Comparison of ENCODE assay signal across 18 mouse cellular contexts in genomic region chr5:124159453-124159852, GRCm38 (mm10). TPM values are rescaled to one million over a fixed set of nuclear protein-coding genes. Genes with fewer than 3 reads are reported as not detected.
DNase-seq lines count a peak whose midpoint lies in the region; ATAC-seq lines count a peak whose summit lies in the region.
"Had no signal": no experiment of that assay in that cellular context is flagged by ENCODE, and none has a peak within 500 bp of the region (broad histone marks: within the 10 kb centered on the region; RNA-seq: fewer than 3 reads in every experiment).

No protein-coding gene starts in this region.

- ATAC-seq in heart, embryonic 12.5 days (ENCODE audit: insufficient number of reproducible peaks, low FRiP score): no peak
- ATAC-seq in midbrain, embryonic 12.5 days (ENCODE audit: low FRiP score, low read depth): no peak
- no peak for ATAC-seq in midbrain, embryonic 13.5 days
- ATAC-seq in intestine, embryonic 15.5 days: peak; percentile 55; the same call in 1 of the 2 replicates
- ATAC-seq in stomach, embryonic 16.5 days (ENCODE audit: insufficient read depth, low FRiP score): peak; percentile 34; the same call in 1 of the 2 replicates
- no peak for ATAC-seq in cerebellum, adult (ENCODE audit: insufficient number of reproducible peaks, low FRiP score, low TSS enrichment)

- peak overlapping the region; percentile 33; the same call in 1 of the 2 replicates for H3K9ac ChIP-seq in heart, embryonic 12.5 days
- no peak overlapping the region for H3K9ac ChIP-seq in midbrain, embryonic 12.5 days (replicated peaks)
- H3K9ac ChIP-seq in midbrain, embryonic 13.5 days (replicated peaks): no peak overlapping the region
- H3K9ac ChIP-seq in intestine, embryonic 15.5 days: peak overlapping the region; percentile 30; the same call in 1 of the 2 replicates
- peak overlapping the region; percentile 39; the same call in 1 of the 2 replicates for H3K9ac ChIP-seq in stomach, embryonic 16.5 days (ENCODE audit: low read length)
- H3K9ac ChIP-seq: neural tube, embryonic 15.5 days had no signal

- H3K9me3 ChIP-seq in heart, embryonic 12.5 days (replicated peaks): no peaks in the 10 kb centered on the region
- no peaks in the 10 kb centered on the region for H3K9me3 ChIP-seq in midbrain, embryonic 12.5 days
- H3K9me3 ChIP-seq in midbrain, embryonic 13.5 days: no peaks in the 10 kb centered on the region
- H3K9me3 ChIP-seq in intestine, embryonic 15.5 days: no peaks in the 10 kb centered on the region
- H3K9me3 ChIP-seq in stomach, embryonic 16.5 days (replicated peaks; ENCODE audit: control insufficient read depth, low read length): no peaks in the 10 kb centered on the region
- H3K9me3 ChIP-seq: G1E; hindbrain, embryonic 10.5 days; neural tube, embryonic 15.5 days had no signal

- no peak overlapping the region for H3K4me3 ChIP-seq in heart, embryonic 12.5 days
- no peak overlapping the region for H3K4me3 ChIP-seq in midbrain, embryonic 12.5 days
- no peak overlapping the region for H3K4me3 ChIP-seq in midbrain, embryonic 13.5 days (replicated peaks)
- no peak overlapping the region for H3K4me3 ChIP-seq in intestine, embryonic 15.5 days (replicated peaks)
- no peak overlapping the region for H3K4me3 ChIP-seq in stomach, embryonic 16.5 days (replicated peaks; ENCODE audit: low read length)
- H3K4me3 ChIP-seq: hindbrain, embryonic 10.5 days; neural tube, embryonic 15.5 days had no signal

- 31% methylated on average over 7 of the region's 7 CpGs for WGBS in heart, embryonic 12.5 days
- 25% methylated on average over 7 of the region's 7 CpGs for WGBS in midbrain, embryonic 12.5 days
- WGBS in midbrain, embryonic 13.5 days: 17% methylated on average over 7 of the region's 7 CpGs
- 20% methylated on average over 7 of the region's 7 CpGs for WGBS in intestine, embryonic 15.5 days
- WGBS in stomach, embryonic 16.5 days: 26% methylated on average over 7 of the region's 7 CpGs

- H3K36me3 ChIP-seq in heart, embryonic 12.5 days: no peaks in the 10 kb centered on the region
- no peaks in the 10 kb centered on the region for H3K36me3 ChIP-seq in midbrain, embryonic 12.5 days
- no peaks in the 10 kb centered on the region for H3K36me3 ChIP-seq in midbrain, embryonic 13.5 days
- no peaks in the 10 kb centered on the region for H3K36me3 ChIP-seq in intestine, embryonic 15.5 days
- no peaks in the 10 kb centered on the region for H3K36me3 ChIP-seq in stomach, embryonic 16.5 days (ENCODE audit: control insufficient read depth, insufficient read depth, low read length)
- H3K36me3 ChIP-seq: hindbrain, embryonic 10.5 days; neural tube, embryonic 15.5 days had no signal

- DNase-seq in heart, adult 8-10 months (ENCODE audit: low spot score): no peak
- DNase-seq in lung, postnatal 25 days (ENCODE audit: low spot score): no peak
- DNase-seq: adrenal gland, postnatal 25 days; cerebellum, postnatal 36 days; kidney, adult 11 months; kidney, postnatal 4 days; lung, postnatal 10 days; right cerebral cortex, postnatal 25 days had no signal

- H3K4me2 ChIP-seq in heart, embryonic 12.5 days: no peak overlapping the region; the same call in 1 of the 2 replicates
- no peak overlapping the region for H3K4me2 ChIP-seq in midbrain, embryonic 12.5 days (replicated peaks)
- H3K4me2 ChIP-seq in midbrain, embryonic 13.5 days (replicated peaks): no peak overlapping the region
- H3K4me2 ChIP-seq in intestine, embryonic 15.5 days (replicated peaks): no peak overlapping the region
- H3K4me2 ChIP-seq in stomach, embryonic 16.5 days (ENCODE audit: low read depth, low read length): no peak overlapping the region
- H3K4me2 ChIP-seq: liver, embryonic 11.5 days; neural tube, embryonic 15.5 days had no signal

- H3K27me3 ChIP-seq in heart, embryonic 12.5 days (replicated peaks): no peaks in the 10 kb centered on the region
- H3K27me3 ChIP-seq in midbrain, embryonic 12.5 days: no peaks in the 10 kb centered on the region
- no peaks in the 10 kb centered on the region for H3K27me3 ChIP-seq in midbrain, embryonic 13.5 days
- no peaks in the 10 kb centered on the region for H3K27me3 ChIP-seq in intestine, embryonic 15.5 days (replicated peaks)
- H3K27me3 ChIP-seq in stomach, embryonic 16.5 days (ENCODE audit: control insufficient read depth, insufficient read depth, low read length): no peaks in the 10 kb centered on the region
- H3K27me3 ChIP-seq: neural tube, embryonic 15.5 days had no signal

- H3K4me1 ChIP-seq in heart, embryonic 12.5 days (replicated peaks): peaks cover 68% of the 10 kb centered on the region
- H3K4me1 ChIP-seq in midbrain, embryonic 12.5 days: peaks cover 28% of the 10 kb centered on the region
- peaks cover 44% of the 10 kb centered on the region for H3K4me1 ChIP-seq in midbrain, embryonic 13.5 days (replicated peaks)
- peaks cover 32% of the 10 kb centered on the region for H3K4me1 ChIP-seq in intestine, embryonic 15.5 days (replicated peaks)
- H3K4me1 ChIP-seq in stomach, embryonic 16.5 days (ENCODE audit: control insufficient read depth, insufficient read depth, low read length): peaks cover 20% of the 10 kb centered on the region

- H3K27ac ChIP-seq in heart, embryonic 12.5 days (ENCODE audit: poor library complexity, severe bottlenecking): peak overlapping the region; percentile 22
- 0 out of 2 replicates have a peak overlapping the region, but pooled peaks have one; percentile 42 for H3K27ac ChIP-seq in midbrain, embryonic 12.5 days (replicated peaks)
- H3K27ac ChIP-seq in midbrain, embryonic 13.5 days: no peak overlapping the region
- no peak overlapping the region for H3K27ac ChIP-seq in intestine, embryonic 15.5 days
- peak overlapping the region; percentile 42; the same call in 1 of the 2 replicates for H3K27ac ChIP-seq in stomach, embryonic 16.5 days (ENCODE audit: low read length)
- H3K27ac ChIP-seq: hindbrain, embryonic 10.5 days; neural tube, embryonic 15.5 days had no signal

RNA-seq across cellular contexts. Expression of gene Arl6ip4, which starts 43.6 kb away (rescaled TPM):
- 69.7 and 78.8 TPM in 2 replicates for polyA plus RNA-seq in heart, embryonic 12.5 days (2016; fragmentation: Nextera tagmentation; extraction: Ambion mirVana)
- 10 to 100 TPM; 34.8 to 38.4 (median 37.4) TPM for total RNA-seq in heart, adult 8-10 months (2022)
- polyA plus RNA-seq in midbrain, embryonic 12.5 days (2016; fragmentation: Nextera tagmentation; extraction: Ambion mirVana): 94.8 and 98.3 TPM in 2 replicates
- polyA plus RNA-seq in midbrain, embryonic 13.5 days (2015; fragmentation: Nextera tagmentation; extraction: Ambion mirVana): 82.3 and 85.8 TPM in 2 replicates
- polyA plus RNA-seq in intestine, embryonic 15.5 days (2015; fragmentation: Nextera tagmentation; extraction: Ambion mirVana): 90.8 and 95.4 TPM in 2 replicates
- polyA plus RNA-seq in stomach, embryonic 16.5 days (2015; fragmentation: Nextera tagmentation; extraction: Ambion mirVana): 76.1 and 81.6 TPM in 2 replicates

RNA-seq across cellular contexts. Expression of gene Ogfod2, which starts 47.4 kb away (rescaled TPM):
- 16.1 and 17.0 TPM in 2 replicates for polyA plus RNA-seq in heart, embryonic 12.5 days (2016; fragmentation: Nextera tagmentation; extraction: Ambion mirVana)
- total RNA-seq in heart, adult 8-10 months (2022): 10 to 100 TPM; 14.1 to 20.7 (median 19.2) TPM
- 15.9 and 23.3 TPM in 2 replicates for polyA plus RNA-seq in midbrain, embryonic 12.5 days (2016; fragmentation: Nextera tagmentation; extraction: Ambion mirVana)
- 25.4 and 30.6 TPM in 2 replicates for polyA plus RNA-seq in midbrain, embryonic 13.5 days (2015; fragmentation: Nextera tagmentation; extraction: Ambion mirVana)
- 26.3 and 29.2 TPM in 2 replicates for polyA plus RNA-seq in intestine, embryonic 15.5 days (2015; fragmentation: Nextera tagmentation; extraction: Ambion mirVana)
- 27.7 and 30.2 TPM in 2 replicates for polyA plus RNA-seq in stomach, embryonic 16.5 days (2015; fragmentation: Nextera tagmentation; extraction: Ambion mirVana)

Comparison
In these comparisons a context has a peak if more than half of its experiments do, and no peak if none do; other contexts are left out.
1. H3K27ac ChIP-seq: peak in heart, embryonic 12.5 days (single experiment), midbrain, embryonic 12.5 days (single experiment) and stomach, embryonic 16.5 days (single experiment); none in midbrain, embryonic 13.5 days (single experiment) and intestine, embryonic 15.5 days (single experiment).
2. ATAC-seq: peak in intestine, embryonic 15.5 days (single experiment) and stomach, embryonic 16.5 days (single experiment); none in heart, embryonic 12.5 days (single experiment), midbrain, embryonic 12.5 days (single experiment), midbrain, embryonic 13.5 days (single experiment) and cerebellum, adult (single experiment).
3. H3K9ac ChIP-seq: peak in heart, embryonic 12.5 days (single experiment), intestine, embryonic 15.5 days (single experiment) and stomach, embryonic 16.5 days (single experiment); none in midbrain, embryonic 12.5 days (single experiment) and midbrain, embryonic 13.5 days (single experiment).